Mouse (Mus musculus) CH12.LX (cell line): ENCODE data around the gene Arhgef39. TPM values are rescaled to one million over a fixed set of nuclear protein-coding genes. Genes with fewer than 3 reads are reported as not detected.

Experiments
- DNase-seq: peaks from one replicate; pipeline ENCODE4 v3.0.0-alpha.2; 2013; ENCODE audit errors: extremely low read depth
- H3K27ac ChIP-seq: 2 replicates; pipeline ENCODE4 v1.5.1; 2012; ENCODE audit warnings: low read depth, mild to moderate bottlenecking, control low read depth, moderate library complexity; ENCODE audit not compliant: insufficient read depth
- H3K27me3 ChIP-seq: replicated peaks from 2 replicates; pipeline ENCODE3; 2012; ENCODE audit warnings: inconsistent platforms
- H3K36me3 ChIP-seq, 2 experiments: replicated peaks in 1 of 2; 2 replicates each; pipeline versions ENCODE3 to v1.6.1; 2012; ENCODE audit warnings: inconsistent platforms in 1 of 2, low read length in 1 of 2, mild to moderate bottlenecking in 1 of 2, mixed read lengths in 1 of 2, moderate library complexity in 1 of 2; ENCODE audit not compliant: control insufficient read depth in 1 of 2, insufficient read depth in 1 of 2
- H3K4me1 ChIP-seq, 2 experiments: 2 replicates each; pipeline ENCODE4 v1.6.1; 2012; ENCODE audit warnings: inconsistent platforms in 1 of 2, moderate library complexity in 1 of 2; ENCODE audit not compliant: insufficient read depth in 2 of 2, control insufficient read depth in 1 of 2
- H3K4me2 ChIP-seq: 2 replicates; pipeline ENCODE4 v1.6.1; 2012; ENCODE audit warnings: low read depth, mild to moderate bottlenecking, control low read depth; ENCODE audit not compliant: poor library complexity, insufficient read depth, severe bottlenecking
- H3K4me3 ChIP-seq, 3 experiments: fragments of 150-350 bp in 1 of 3; sonication (generic) in 1 of 3; replicated peaks in 1 of 3; 2 replicates each; pipeline versions ENCODE3 to v1.5.1; 2011 to 2012; ENCODE audit warnings: low read depth in 2 of 3, low read length in 2 of 3, mild to moderate bottlenecking in 2 of 3, moderate library complexity in 2 of 3, control low read depth in 1 of 3, improper control_type of control experiment in 1 of 3, inconsistent platforms in 1 of 3, mixed read lengths in 1 of 3; ENCODE audit not compliant: poor library complexity in 1 of 3
- H3K79me2 ChIP-seq: replicated peaks from 2 replicates; pipeline ENCODE4 v1.6.1; 2012; ENCODE audit warnings: mild to moderate bottlenecking, moderate library complexity; ENCODE audit not compliant: control insufficient read depth, poor library complexity, insufficient read depth, severe bottlenecking; ENCODE audit errors: extremely low read depth
- H3K9ac ChIP-seq: 2 replicates; pipeline ENCODE4 v1.6.1; 2012; ENCODE audit warnings: low read depth, mild to moderate bottlenecking, control low read depth, moderate library complexity; ENCODE audit not compliant: insufficient read depth
- H3K9me3 ChIP-seq: replicated peaks from 2 replicates; pipeline ENCODE3; 2012; ENCODE audit warnings: low read length, inconsistent platforms, mixed read lengths
- CHD1 ChIP-seq: IDR thresholded peaks from 2 replicates; pipeline ENCODE4 v1.6.1; 2012; ENCODE audit warnings: low read depth, low read length, improper control_type of control experiment, inconsistent platforms
- CHD2 ChIP-seq: IDR thresholded peaks from 2 replicates; pipeline ENCODE4 v1.6.1; 2011; ENCODE audit warnings: low read length, improper control_type of control experiment
- CTCF ChIP-seq, 2 experiments: IDR thresholded peaks in 1 of 2; conservative IDR thresholded peaks in 1 of 2; 2 replicates each; pipeline ENCODE4 v1.5.1; 2011 to 2012; ENCODE audit warnings: low read depth in 2 of 2, low read length in 2 of 2, improper control_type of control experiment in 1 of 2, inconsistent platforms in 1 of 2, mild to moderate bottlenecking in 1 of 2, moderate library complexity in 1 of 2
- E2F4 ChIP-seq: IDR thresholded peaks from 2 replicates; pipeline ENCODE4 v1.6.1; 2011; ENCODE audit warnings: low read depth, low read length, improper control_type of control experiment; ENCODE audit not compliant: insufficient replicate concordance
- ELF1 ChIP-seq: IDR thresholded peaks from 2 replicates; pipeline ENCODE4 v1.6.1; 2014; ENCODE audit warnings: low read depth, mild to moderate bottlenecking, inconsistent platforms, low read length, improper control_type of control experiment
- ETS1 ChIP-seq: conservative IDR thresholded peaks from 2 replicates; pipeline ENCODE4 v1.6.1; 2012; ENCODE audit warnings: low read depth, mild to moderate bottlenecking, inconsistent platforms, low read length, improper control_type of control experiment, moderate library complexity
- JUND ChIP-seq: conservative IDR thresholded peaks from 2 replicates; pipeline ENCODE4 v1.6.1; 2011; ENCODE audit warnings: low read depth, low read length, improper control_type of control experiment
- KAT2A ChIP-seq: IDR thresholded peaks from 2 replicates; pipeline ENCODE4 v1.6.1; 2012; ENCODE audit warnings: low read length, improper control_type of control experiment, inconsistent platforms; ENCODE audit not compliant: insufficient replicate concordance
- MAFK ChIP-seq: IDR thresholded peaks from 2 replicates; pipeline ENCODE4 v1.6.1; 2011; ENCODE audit warnings: low read length, improper control_type of control experiment; ENCODE audit not compliant: insufficient replicate concordance
- MAX ChIP-seq: IDR thresholded peaks from 2 replicates; pipeline ENCODE4 v1.6.1; 2011; ENCODE audit warnings: low read length, improper control_type of control experiment
- MEF2A ChIP-seq: IDR thresholded peaks from 2 replicates; pipeline ENCODE4 v1.6.1; 2014; ENCODE audit warnings: low read depth, mild to moderate bottlenecking, inconsistent platforms, low read length, improper control_type of control experiment, borderline replicate concordance
- MXI1 ChIP-seq: IDR thresholded peaks from 2 replicates; pipeline ENCODE4 v1.6.1; 2011; ENCODE audit warnings: mild to moderate bottlenecking, low read depth, low read length, improper control_type of control experiment
- MYC ChIP-seq: IDR thresholded peaks from 2 replicates; pipeline ENCODE4 v1.6.1; 2011; ENCODE audit warnings: low read depth, mild to moderate bottlenecking, improper control_type of control experiment, low read length
- NELFE ChIP-seq: IDR thresholded peaks from 2 replicates; pipeline ENCODE4 v1.6.1; 2011; ENCODE audit warnings: low read depth, low read length, improper control_type of control experiment
- POLR2AphosphoS2 ChIP-seq: IDR thresholded peaks from 2 replicates; pipeline ENCODE4 v1.6.1; 2011; ENCODE audit warnings: low read depth, low read length, improper control_type of control experiment
- SIN3A ChIP-seq: IDR thresholded peaks from 2 replicates; pipeline ENCODE4 v1.6.1; 2012; ENCODE audit warnings: low read length, improper control_type of control experiment, inconsistent platforms
- SMC3 ChIP-seq: IDR thresholded peaks from 2 replicates; pipeline ENCODE4 v1.6.1; 2011; ENCODE audit warnings: low read depth, low read length, improper control_type of control experiment
- TBP ChIP-seq: conservative IDR thresholded peaks from 2 replicates; pipeline ENCODE4 v1.6.1; 2011; ENCODE audit warnings: low read depth, low read length, improper control_type of control experiment
- USF1 ChIP-seq: IDR thresholded peaks from 2 replicates; pipeline ENCODE4 v1.6.1; 2014; ENCODE audit warnings: low read depth, mild to moderate bottlenecking, inconsistent platforms, low read length, improper control_type of control experiment
- ZC3H11A ChIP-seq: IDR thresholded peaks from 2 replicates; pipeline ENCODE4 v1.6.1; 2012; ENCODE audit warnings: low read depth, mild to moderate bottlenecking, inconsistent platforms, low read length, improper control_type of control experiment
- ZNF384 ChIP-seq: IDR thresholded peaks from 2 replicates; pipeline ENCODE4 v1.6.1; 2012; ENCODE audit warnings: low read depth, low read length, improper control_type of control experiment, inconsistent platforms
- dilution Hi-C: fragments of 300-500 bp; cut with MboI; formaldehyde crosslinking; loops from 2 replicates; pipeline ENCODE4 v1.14.3; 2020; ENCODE audit warnings: low sequenced_read_pairs; ENCODE audit not compliant: extremely low pct_unique_long_range_greater_than_20kb, extremely low pct_ligation_motif_present
- in situ Hi-C: fragments of 300-500 bp; cut with MboI; formaldehyde crosslinking; loops from 3 replicates; pipeline ENCODE4 v1.14.3; 2019; ENCODE audit warnings: low sequenced_read_pairs, low pct_ligation_motif_present, low pct_unique_long_range_greater_than_20kb, mixed read lengths
- polyA plus RNA-seq: library from polyadenylated mRNA; unstranded; fragments of >175 nt; gene quantifications from 2 replicates; pipeline ENCODE4 v1.2.1, GENCODE M21; 2012; ENCODE audit warnings: low read depth; ENCODE audit not compliant: insufficient read length
- total RNA-seq, 2 experiments: library from RNA; depleted of rRNA; stranded (reverse); fragments of 300-350 nt in 1 of 2; fragments of >200 nt in 1 of 2; gene quantifications; 2 replicates each; pipeline ENCODE4 v1.2.3; 2012 to 2014

Gene Arhgef39
- total and polyA plus RNA-seq, 3 experiments = 4.8 to 7.5 (median 7.1) TPM

DNA sequence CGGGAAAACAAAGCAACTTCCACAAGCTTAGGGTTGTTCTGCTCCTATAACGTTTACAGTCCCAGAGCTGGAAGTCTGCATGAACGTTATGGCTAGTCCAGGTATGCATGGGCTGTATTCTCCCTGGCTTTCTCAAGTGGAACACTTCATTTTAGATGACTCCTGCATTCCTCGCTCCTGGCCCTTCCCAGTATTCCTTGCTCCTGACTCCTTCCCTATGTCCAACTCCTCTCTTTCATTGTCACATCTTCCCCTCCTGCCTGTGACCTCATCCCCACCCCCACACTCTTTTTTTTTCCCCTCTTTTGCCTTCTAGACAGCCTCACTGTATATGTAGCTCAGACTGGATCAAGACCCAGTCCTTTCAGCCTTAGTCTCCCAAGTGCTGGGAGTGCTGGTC, 14.3 kb upstream of the Arhgef39 start:
- no peaks in the 10 kb centered on the region for H3K9me3 ChIP-seq
- H3K4me1 ChIP-seq = no peaks in the 10 kb centered on the region
- no peaks in the 10 kb centered on the region for H3K79me2 ChIP-seq
- TF ChIP-seq ELF1 = no peak
- TF ChIP-seq, all 38 proteins: peak for 0
- in situ Hi-C loops = no loop called here
- DNase-seq = no peak
- no peak overlapping the region for H3K4me3 ChIP-seq
- peaks cover 81% of the 10 kb centered on the region for H3K27me3 ChIP-seq
- no peak overlapping the region for H3K27ac ChIP-seq
- dilution Hi-C loops = no loop called here
- no peaks in the 10 kb centered on the region for H3K36me3 ChIP-seq
- no peak overlapping the region for H3K4me2 ChIP-seq
- H3K9ac ChIP-seq = no peak overlapping the region

DNA sequence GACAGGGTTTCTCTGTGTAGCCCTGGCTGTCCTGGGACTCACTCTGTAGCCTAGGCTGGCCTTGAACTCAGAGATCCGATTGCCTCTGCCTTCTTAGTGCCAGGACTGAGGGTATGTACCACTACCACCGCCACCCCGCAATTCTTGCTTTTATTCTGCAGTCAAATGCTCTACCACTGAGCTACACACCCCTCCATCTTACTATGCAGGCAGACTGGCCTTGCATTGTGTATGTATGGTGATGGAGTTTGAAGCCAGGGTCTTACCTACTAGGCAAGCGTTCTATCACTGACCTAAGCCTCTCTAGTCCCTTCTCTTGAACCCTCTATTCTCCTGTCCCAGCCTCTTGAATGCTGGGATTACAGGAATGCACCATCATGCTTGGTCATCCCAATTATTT, 13.8 kb upstream of the Arhgef39 start:
- in situ Hi-C loops (no loop called here), dilution Hi-C loops (no loop called here)
- TF ChIP-seq SMC3 (no peak), TBP (no peak), ZC3H11A (no peak), KAT2A (no peak), JUND (no peak), CHD2 (no peak), MAX (no peak), ETS1 (no peak), MEF2A (no peak), MYC (no peak), CHD1 (no peak), E2F4 (no peak), CTCF (conservative IDR thresholded peaks at IDR 0.05 in 1 of 2, IDR thresholded peaks at IDR 0.05 in 1 of 2; ENCODE audit: low read depth in 2 of 2, low read length in 2 of 2) (no peak)
- no peaks in the 10 kb centered on the region for H3K36me3 ChIP-seq
- H3K27me3 ChIP-seq = peaks cover 85% of the 10 kb centered on the region
- no peaks in the 10 kb centered on the region for H3K4me1 ChIP-seq
- no peak overlapping the region for H3K9ac ChIP-seq
- no peaks in the 10 kb centered on the region for H3K79me2 ChIP-seq
- H3K4me3 ChIP-seq = no peak overlapping the region
- H3K27ac ChIP-seq = no peak overlapping the region
- no peak for DNase-seq
- H3K4me2 ChIP-seq = no peak overlapping the region
- no peaks in the 10 kb centered on the region for H3K9me3 ChIP-seq

DNA sequence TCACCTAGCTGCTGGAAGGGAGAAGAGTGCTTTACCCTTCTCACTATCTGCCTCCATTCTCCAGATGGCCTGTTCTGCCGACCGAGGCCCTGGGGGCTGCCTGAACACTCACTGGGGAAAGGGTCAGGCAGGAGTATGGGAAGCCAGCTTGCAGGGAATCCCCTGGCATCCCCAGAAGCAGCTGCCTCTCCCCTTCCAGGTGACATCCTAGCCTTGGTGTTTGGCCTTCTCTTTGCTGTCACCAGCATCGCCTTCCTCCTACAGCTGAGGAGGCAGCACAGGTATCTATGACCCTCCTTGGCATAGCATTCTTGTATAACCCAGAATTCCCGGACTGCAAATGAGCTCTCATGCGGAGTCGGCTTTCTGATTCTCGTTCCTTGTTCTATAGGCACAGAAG, 13.2 kb upstream of the Arhgef39 start:
- TF ChIP-seq TBP = no peak
- TF ChIP-seq ZNF384 = no peak
- no peak for TF ChIP-seq ZC3H11A
- TF ChIP-seq USF1 = no peak
- no peak for TF ChIP-seq CTCF (conservative IDR thresholded peaks at IDR 0.05 in 1 of 2, IDR thresholded peaks at IDR 0.05 in 1 of 2; ENCODE audit: low read depth in 2 of 2, low read length in 2 of 2)
- no peak for TF ChIP-seq E2F4
- no peak for TF ChIP-seq POLR2AphosphoS2
- no peak for TF ChIP-seq NELFE
- no peak for TF ChIP-seq MXI1
- no peak for TF ChIP-seq ELF1
- TF ChIP-seq MAFK = no peak
- TF ChIP-seq SIN3A = no peak
- dilution Hi-C loops (no loop called here), in situ Hi-C loops (no loop called here)
- Histone ChIP-seq H3K9ac (no peak overlapping the region), H3K4me2 (no peak overlapping the region), H3K27me3 (peaks cover 84% of the 10 kb centered on the region), H3K4me1 (no peaks in the 10 kb centered on the region), H3K27ac (no peak overlapping the region), H3K4me3 (no peak overlapping the region), H3K36me3 (no peaks in the 10 kb centered on the region), H3K9me3 (no peaks in the 10 kb centered on the region), H3K79me2 (no peaks in the 10 kb centered on the region)
- DNase-seq = no peak
